Mouse (Mus musculus): ENCODE measurements around the gene Snx11.
A peak's percentile ranks its signal among the peaks of the same experiment; 100 is the strongest.

The Snx11 gene

DNA sequence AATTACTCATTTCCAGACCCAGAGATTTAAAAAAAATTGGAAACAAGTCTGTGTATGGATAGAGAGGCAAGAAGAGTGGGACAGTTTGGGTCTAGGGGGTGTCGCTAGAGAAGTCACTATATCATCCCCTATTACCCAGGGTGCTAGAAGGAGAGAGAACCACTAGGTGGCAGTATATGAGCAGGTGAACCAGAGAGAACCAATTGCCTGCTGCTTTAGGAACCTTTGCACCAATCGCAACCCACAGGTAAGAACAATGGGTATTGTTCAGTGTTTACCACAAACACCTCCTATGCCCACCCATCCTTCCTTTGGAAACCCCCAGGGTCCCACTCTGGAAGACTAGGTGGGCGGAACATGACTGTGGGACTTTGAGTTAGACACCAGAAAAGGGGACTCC, 17.3 kb downstream of the Snx11 start:
- peak; percentile 35 for DNase-seq

DNA sequence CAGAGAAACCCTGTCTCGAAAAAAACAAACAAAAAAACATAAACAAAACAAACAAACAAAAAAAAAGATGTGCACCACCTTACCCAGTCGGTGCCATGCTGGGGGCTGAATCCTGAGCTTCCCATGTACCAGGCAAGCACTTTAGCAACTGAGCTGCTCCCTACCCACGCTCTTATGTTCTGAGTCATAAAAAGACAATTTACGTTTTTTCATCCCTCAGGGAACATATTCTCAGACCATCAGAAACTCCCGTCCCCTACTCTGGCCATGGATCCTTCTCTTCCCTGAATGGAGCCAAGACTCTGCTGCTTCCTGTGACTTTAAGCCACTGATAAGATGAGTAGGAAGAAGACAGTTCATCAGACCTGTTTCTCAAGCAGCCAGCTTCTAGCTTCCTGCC, 19.0 kb downstream of the Snx11 start:
- DNase-seq, result no peak

DNA sequence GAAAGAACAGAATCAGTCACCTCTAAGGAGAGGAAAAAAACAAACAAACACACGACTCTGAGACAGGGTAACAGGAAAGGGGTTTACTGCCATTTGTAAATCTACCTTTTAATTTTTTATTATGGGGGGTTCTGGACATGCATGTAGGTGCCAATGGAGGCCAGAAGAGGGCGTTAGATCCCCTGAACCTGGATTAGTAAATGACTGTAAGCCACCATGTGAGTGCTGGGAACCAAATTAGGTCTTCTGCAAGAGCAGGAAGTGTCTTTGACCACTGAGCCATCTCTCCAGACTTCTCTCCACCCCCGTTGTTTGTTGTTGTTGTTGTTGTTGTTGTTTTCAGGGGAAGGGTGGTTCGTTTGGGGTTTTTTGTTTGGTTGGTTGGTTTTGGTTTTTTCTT, 19.9 kb downstream of the Snx11 start:
- no peak for DNase-seq

DNA sequence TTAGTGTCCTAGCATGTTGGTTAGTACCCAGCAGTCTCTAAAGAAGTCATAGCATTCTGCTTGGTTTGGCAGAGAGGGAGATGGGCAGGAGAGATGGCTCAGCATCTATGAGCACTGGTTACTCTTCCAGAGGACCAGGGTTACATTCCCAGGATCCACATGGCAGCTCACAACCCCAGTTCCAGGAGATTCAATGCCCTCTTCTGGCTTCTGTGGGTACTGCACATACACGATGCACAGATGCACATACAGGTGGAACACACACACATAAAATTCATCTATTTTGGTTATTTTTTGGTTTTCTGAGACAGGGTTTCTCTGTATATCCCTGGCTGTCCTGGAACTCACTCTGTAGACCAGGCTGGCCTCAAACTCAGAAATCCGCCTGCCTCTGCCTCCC, 22.1 kb downstream of the Snx11 start:
- no peak for DNase-seq

DNA sequence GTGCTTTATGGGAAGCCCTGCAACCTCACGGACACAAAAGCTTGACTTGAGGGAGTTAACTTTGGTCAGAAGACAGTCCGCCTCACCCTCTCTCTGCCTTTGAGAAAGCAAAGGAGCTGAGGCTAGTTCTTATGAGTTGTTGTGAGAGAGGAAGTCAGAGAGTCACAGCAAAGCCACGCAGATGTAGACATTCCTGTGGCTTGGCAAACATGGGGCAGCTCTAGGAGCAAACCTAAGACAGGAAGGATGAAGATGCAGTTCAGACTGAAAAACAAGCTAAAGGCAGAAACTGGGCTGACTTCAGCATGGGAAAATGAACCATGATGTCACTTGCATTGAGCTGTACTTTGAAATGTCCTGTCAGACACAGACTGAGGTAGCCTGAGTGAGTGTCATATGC, 29.8 kb downstream of the Snx11 start:
- no peak for DNase-seq

DNA sequence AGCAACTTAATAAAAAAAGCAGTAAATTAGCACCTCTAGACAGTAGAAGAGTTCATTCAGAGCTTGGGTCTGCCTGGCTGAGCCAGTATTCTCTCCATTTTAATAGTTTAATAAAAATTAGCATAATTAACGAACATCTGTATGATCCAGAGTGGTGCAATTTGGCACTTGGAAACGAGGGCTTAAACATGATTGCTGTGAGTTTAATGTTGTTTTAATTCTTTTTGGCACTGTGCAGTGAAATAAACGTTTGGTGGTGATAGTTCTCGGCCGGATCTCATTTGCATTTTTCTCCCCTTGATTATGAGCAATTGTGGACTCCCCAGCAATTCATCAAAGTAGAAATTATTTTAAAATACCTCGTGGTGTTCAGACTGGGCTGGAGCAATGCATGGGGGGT, 30.7 kb downstream of the Snx11 start:
- DNase-seq, result no peak

DNA sequence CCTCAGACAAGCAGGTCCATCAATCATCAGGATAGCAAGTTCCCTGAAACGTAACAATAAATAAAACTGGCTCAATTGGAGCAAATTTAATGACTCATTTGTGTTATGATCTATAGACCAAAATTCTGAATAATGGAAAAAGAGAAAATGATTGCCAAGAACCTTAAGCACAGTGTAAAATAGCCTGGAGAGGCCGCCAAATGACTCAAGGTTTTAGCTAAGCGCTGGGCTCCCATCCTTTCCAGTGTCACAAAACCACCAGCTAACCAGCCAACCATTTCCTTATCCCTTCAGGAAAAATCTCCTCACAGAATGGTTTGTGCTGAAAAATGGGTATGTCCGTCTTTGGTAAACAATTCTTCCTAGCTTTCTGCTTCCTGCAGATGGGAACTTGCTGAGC, 33.5 kb downstream of the Snx11 start:
- DNase-seq, result no peak

DNA sequence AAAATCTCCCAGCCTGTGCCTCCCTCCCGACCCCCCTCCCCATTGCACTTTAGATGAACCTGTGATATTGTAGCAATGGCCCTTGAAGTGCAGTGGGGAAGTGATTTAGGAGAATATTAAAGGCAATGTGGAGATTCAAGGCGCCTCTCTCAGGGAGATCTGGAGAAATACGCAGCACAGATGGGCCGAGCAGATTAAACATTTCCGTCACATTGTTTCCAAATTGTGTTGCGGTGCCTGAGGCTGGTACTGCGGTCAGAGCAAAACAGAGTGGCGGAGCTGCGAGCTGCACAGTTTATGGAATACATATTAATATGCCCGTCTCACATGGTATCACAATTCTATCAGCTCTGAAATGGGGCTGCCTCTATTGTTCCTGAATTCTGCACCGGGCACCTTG, 34.4 kb downstream of the Snx11 start:
- no peak for DNase-seq

DNA sequence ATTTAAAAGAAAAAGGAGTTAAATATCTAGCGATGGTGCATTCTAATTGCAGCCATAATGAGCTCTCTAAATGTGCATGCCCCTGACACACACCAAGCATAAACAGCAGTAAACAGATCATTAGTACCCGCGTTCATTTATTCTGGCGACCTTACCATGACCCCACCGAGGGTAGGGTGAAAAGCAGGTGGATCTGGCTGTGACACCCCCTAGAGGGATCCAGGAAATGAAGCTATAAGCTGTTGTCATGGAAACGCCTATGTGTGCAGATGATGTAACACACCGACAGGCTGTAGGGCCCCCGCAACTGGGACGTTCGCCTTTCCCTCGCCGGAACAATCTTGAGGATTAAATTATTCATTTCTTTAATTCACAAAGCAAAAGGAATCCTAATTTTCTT, 35.4 kb downstream of the Snx11 start:
- DNase-seq, result no peak

DNA sequence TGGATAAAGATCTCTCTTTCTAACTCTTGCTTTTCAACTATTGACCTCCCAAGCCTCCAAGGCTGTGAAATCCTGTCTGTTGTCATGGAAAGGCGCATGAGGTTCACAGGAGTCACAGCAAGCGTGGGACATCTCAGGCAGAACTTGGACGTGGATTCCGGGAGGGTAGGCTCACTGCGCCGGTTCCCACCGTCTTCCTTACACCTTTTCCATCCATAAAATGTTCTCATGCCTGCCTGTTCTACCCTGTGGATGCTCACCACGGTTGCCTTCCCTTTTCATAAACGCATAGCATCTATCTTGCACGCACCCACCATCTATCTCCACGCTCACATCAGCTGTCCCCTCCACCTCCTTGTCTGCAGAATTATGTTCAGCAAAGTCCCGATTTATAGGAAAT, 36.6 kb downstream of the Snx11 start:
- no peak for DNase-seq

DNA sequence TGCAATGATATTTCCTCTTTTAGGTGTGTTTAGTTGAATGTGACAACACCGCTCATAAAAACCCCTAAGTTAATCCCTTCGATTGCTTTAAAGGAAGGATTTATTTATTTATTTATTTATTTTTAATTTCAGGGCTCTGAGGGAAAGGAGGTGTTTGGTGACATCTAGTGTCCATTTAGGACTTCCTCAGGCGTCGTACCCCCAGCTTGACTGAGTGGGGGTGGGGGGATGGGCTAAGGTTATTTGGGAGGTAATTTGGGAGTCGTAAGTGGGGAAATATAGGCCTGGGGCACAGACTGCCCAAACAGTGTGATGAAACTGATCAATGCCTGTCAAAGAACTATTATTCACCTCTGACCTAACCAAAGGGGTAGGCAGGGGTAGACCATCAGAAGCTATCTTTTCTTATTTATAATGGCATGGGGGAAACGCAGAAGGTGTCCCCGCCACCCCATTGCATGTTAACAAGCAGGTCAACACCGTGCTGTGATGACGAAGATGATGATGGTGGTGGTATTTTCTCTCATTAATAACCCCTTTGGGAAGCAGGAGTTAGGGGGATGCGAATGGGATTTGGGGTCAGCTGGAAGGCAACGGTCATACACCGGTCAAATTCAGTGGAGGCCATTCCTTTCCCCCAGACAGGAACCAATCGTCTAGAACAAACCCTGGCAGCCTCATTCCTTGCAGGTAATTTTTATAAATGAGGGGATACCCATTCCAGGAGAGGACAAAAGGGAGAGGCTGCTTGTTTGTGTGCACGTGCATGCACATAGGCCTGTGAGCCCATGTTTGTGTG, 39.5 kb downstream of the Snx11 start:
- DNase-seq, result no peak

DNA sequence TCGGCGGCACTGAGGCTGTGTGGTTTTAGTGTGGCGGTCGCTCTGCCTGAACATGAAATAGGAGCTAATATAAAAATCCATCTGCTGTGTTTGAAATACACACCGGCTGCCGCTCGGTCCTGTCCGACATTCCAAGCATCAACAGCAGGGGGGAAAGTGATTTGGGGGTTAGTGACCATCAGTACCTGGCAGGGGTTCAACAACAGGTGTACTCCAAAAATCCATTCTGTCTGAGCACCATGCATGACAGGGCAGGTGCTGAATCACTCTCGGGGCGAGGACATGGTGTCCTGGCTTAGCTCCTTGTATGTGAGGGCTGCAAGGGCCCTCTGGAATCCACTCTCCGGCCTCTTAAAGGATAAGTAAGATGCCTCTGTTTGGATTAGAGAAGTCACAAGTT, 41.0 kb downstream of the Snx11 start:
- no peak for DNase-seq

DNA sequence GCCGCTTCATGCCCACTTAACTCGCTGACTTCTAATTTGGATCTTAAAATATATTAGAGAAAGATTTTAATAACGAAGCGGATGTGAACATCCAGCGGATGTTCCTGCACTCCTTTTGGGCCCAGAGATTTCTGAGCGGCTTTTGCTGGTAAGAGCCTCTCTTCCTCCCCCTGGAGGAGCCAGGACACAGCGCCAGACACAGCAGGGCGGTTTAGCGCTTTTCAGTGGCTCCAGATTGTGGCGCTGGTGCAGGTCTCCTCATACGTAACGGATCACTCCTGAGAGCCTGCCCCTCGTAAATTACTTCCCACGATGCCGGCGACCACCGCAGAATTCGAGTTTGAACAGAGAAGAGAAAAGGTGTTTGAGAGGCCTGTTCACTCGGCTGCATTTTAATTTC, 41.5 kb downstream of the Snx11 start:
- peak; percentile 62 for DNase-seq

DNA sequence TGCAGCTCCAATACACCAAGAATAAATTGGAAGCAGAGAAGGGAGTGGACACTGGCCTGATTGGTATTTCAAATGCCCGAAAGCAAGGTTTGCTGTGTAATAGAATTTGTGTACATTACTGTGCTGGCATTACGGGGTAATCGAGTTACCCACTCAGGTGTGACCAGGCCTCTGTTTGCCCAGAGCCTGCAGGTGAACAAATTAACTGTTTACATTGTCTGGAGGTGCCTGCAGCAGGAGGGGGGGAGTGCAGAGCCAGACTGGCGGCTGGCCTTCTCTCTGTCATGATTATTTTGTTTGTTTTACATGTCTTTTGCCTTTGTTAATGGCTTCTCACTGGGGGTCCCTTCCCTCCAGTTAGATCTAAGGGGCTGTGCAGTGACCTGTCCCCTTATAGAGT, 44.7 kb downstream of the Snx11 start:
- peak; percentile 26 for DNase-seq

DNA sequence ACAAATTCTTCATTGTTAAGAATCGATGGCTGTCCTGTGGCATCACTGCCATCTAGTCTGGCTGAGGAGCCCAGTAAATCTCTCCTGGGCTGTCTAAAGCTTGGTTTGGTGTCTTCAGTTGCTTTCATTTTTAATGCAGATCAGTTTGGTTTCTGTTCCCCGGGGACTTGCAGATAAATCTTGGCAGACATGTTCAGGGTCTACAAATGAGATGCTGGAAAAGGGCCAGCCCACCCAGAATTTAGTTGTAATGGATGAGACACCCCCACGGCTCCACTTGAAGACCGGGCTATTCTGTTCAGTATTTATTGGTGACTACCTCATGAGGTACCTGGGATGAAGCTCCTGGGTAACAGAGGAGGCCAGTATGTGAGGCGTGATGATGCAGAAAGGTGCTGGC, 47.0 kb downstream of the Snx11 start:
- DNase-seq, result no peak

DNA sequence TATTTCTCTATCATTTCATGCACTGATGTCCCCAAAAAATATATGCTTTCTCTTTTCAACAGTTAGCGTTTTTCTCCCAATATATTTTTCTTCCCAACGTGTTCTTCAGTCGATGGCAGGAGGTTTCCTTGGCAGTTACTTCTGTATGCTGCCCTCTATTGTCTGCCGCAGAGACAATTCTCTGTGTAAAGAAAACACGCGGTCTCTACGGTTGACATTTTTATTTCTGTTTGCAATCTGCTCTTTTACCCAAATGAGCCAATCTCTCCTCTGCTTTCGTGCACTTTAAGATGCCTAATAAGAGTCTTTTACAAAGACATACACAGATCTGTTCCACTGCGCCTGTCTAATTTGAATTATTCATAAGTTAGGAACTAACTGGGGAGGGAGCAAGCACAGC, 47.9 kb downstream of the Snx11 start:
- no peak for DNase-seq

DNA sequence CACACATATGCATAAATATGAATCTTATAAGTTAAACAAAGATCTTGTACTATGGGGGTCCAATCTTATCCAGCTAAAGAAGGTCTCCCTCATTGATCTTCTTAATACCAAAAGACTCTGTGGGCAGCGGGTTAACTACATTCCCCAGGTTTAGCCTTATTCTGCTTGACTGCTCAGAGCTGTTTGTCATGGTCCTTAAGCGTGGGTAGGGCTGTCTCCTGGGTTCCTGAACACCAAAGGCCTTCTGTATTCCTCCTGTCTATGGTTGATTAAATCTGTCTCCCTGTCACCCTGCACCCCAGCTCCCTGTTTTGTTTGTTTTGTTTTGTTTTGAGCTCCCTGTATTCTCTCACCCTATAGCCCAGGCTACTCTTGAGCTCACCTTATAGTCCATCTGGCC, 48.8 kb downstream of the Snx11 start:
- DNase-seq, result no peak

DNA sequence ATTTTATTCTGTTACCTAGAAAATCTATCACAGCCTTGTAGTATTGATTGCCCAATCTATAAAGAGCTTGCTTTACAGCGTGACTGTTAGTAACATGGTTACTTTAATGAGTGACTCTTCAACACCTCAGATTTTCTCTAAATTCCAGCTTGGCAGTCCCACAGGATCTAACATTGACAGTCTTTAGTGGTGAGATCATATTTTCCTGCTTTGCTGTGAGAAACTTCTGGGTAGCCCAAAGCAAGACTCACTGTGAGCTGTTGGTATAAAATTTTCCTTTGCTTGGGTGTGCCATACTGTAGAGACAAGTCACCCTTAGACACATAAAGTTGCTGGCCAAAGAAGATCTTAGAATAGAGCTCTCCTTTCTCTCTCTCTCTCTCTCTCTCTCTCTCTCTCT, 51.5 kb downstream of the Snx11 start:
- no peak for DNase-seq

DNA sequence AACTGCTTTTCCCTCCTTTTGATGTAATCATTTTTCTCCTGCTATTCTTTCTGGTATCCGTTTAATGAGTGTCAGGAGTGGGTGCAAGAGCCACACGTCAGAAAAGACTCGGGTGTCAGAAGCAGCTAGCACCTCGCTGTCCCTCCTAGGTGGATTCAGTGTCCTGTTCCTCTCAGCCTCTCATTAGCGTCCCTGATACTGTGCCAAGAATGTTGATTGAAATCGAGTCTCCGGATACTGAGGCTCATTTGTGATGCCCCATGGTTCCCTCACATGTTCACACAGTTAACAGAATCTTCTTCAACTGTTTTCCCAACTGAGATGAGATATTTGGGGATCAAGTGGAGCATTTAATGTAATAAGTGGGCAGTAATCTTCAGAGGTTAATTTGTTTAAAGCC, 58.8 kb downstream of the Snx11 start:
- DNase-seq, result no peak

Measured in kidney, adult 18-20 months (tissue).